Mouse (Mus musculus): ENCODE results near the gene B3gnt8. TPM values are rescaled to one million over a fixed set of nuclear protein-coding genes. Genes with fewer than 3 reads are reported as not detected.

The B3gnt8 gene
- total RNA-seq, 2 experiments from 2014 or later, result 3.1 to 6.0 TPM

DNA sequence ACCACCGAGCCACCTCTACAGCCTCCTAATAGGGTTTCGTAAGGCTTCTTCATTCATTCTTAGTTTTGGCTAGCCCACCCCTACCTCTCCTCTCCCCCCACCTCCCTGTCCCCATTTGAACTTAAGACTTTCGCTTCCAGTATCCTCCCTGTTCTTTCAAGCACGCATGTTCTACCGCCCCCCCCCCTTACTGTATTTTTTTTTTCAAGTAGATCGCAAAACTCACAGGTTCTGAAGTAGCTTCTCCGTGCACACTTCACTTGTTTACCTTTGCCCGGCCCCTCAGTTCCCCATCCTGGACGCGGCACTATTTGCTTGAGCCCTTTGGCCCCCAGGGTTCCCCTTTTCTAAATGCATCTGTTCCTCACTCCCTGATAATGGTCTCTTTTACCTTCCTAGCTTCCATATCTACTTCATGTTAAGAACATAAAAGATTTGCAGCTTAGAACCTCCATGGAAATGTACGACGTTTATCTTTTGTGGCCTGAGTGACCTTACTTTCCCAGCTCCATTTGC, 25.8 kb downstream of the B3gnt8 start:
- no peak for DNase-seq
- intact Hi-C loops (cut with DNase I), result no loop called here

DNA sequence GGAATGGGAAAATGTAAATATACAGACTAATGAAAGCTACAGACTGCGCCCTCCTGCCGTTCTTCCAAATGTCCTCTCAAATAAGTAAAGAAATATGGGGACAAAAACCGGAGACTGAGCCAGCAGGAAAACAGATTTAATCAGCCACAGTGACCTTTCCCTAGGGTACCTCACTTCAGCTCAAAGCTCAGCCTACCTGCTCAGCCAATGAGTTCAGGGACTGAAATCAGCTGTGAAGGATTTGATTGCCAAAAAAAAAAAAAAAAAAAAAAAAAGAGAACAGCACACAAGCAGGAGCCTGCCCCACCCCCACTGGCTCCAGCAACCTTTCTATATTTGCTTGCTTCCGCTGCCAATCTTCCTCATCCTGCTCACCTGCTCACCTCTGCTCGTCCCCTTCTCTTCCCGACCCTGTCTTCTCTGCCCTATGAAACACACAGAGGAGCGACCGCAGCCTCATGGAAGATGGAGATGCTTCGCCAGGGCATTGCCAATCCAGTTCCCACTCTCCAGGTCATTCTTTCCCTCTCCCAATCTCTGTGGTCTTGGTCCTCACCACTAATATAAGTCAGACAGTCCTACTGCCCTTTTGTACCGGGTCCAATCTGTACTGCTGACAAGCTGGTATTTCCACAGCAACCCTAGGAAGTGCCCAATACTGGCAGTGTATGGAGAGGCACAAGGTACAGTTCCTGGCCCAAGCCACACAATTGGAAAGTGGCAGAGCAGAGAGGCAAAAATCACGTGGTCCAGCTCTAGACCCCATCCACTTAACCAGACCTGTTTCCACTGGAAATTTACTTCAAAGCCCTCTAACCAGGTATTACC, 29.4 kb downstream of the B3gnt8 start:
- intact Hi-C loops (cut with DNase I), result no loop called here
- DNase-seq, result no peak

DNA sequence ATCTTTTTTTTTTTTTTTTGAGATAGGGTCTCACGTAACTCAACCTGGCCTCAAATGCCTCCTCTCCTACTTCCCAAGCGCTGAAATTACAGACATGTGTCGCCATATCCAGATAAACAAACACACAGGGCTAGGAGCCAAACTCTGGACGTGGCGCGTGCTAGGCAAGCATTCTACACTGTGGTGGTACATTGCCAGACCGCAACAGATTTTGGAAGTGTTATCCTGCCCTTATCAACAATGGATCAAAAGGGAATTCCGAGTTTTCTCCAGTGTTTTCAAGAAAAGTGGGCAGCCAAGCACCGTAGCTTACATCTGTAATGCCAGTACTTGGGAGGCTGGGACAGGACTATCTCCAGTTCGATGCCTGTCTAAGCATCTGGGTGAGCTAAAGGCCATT, 31.3 kb downstream of the B3gnt8 start:
- intact Hi-C loops (cut with DNase I), result loop anchor here (2.0 kb wide), 1 partner anchor 31 kb away; the partner anchor contains the start of gene B3gnt8
- no peak for DNase-seq

DNA sequence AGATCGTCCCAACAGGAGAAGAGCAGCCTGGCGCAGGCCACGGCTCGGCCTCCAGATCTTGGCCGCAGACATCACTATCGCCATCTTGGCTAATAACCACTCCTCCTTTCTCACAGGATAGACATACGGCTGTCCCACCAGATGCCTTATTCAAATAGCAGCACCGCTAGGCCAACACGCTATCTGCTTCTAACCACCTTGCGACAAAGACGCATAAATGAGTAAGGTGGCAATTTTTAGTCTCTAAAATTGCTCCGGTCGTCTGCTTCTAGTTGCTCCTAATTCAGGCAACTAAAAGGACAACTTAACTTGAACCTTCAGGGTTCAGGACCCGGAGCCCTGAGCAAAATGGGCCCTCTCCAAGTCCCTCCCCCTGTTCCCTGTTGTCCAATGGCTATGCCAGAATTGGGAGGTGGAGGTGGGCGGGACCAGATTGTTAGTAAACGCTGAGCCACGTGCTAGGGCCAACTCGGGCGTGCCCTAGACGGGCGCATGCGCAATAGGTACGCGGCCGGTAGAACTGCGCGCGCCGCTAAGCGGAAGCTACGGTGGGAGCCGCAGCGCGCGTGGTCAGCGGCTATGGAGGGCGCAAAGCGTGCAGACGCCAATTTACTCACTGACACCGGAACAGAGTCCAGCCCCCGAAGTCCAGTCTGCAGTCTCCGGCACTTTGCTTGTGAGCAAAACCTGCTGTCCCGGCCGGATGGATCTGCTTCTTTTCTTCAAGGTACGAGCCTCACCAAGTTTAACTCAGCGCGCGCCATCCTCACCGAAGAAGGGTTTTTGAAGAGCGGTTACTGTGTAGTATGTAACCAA, 32.4 kb downstream of the B3gnt8 start, which contains the start of the genes Bckdha and Exosc5:
TSS of gene Bckdha (minus strand) at position 325 of the 816 bp plus-strand sequence.
TSS of gene Exosc5 (plus strand) at position 508 of the 816 bp plus-strand sequence.
- intact Hi-C loops (cut with DNase I), result loop anchor here (2.0 kb wide), 1 partner anchor 32 kb away; the partner anchor contains the start of gene B3gnt8
- peak; percentile 100 for DNase-seq

DNA sequence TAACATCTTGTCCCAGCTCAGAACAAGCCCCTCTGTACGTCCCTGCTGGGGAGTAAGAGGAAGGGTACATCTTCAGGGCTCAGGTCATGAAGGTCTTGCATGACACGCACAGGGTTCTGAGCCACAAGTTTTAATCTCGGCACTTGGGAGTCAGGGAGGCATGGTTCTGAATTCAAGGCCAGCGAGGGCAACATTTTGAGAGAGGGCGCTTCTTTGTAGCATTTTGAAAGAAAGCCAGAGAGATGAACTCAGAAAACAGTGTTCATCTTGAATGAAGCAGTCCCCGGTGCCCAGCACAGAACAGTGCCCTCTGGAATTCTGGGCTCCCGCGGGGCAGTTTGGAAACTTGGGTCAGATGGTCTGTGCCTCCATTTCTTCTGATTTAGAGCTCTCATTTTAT, 39.9 kb downstream of the B3gnt8 start:
- DNase-seq, result no peak
- intact Hi-C loops (cut with DNase I), result no loop called here

DNA sequence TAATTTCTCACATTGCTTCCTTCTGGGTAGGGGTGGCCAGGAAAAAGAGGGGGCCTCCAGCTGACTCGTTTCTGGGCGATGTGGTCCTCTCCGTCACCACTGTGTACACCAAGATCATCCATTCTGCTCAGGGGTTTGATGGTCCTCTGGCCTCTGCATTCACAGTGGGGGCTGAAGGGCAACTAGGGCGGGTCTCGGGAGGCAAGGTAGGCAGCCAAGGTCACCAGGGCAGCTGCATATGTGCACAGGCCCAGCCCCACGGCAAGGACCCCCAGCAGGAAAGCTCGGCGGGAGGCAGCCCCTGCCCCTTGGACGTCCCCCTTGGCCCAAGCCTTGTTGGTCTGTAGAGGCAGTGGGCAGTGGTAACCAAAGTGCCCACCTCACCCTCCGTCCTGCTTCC, 42.7 kb downstream of the B3gnt8 start:
- DNase-seq, result no peak
- intact Hi-C loops (cut with DNase I), result no loop called here

DNA sequence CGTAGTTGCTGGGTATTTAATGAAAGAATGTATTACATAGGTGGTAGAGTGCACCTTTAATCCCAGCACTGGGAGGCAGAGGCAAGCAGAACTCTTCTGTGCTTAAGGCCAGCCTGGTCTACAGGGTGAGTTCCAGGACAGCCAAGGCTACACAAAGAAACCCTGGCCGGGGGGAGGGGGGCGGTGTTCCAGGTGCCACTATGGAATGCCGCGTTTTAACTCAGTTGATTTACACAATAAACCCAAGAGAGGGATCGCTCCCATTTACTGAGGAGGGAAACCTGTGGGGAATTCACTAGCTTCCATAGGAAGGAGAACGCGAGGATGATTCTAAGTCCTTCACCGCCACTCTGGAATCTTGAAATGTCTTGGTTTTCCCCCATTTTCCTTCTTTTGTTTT, 43.2 kb downstream of the B3gnt8 start:
- DNase-seq, result no peak
- intact Hi-C loops (cut with DNase I), result no loop called here

DNA sequence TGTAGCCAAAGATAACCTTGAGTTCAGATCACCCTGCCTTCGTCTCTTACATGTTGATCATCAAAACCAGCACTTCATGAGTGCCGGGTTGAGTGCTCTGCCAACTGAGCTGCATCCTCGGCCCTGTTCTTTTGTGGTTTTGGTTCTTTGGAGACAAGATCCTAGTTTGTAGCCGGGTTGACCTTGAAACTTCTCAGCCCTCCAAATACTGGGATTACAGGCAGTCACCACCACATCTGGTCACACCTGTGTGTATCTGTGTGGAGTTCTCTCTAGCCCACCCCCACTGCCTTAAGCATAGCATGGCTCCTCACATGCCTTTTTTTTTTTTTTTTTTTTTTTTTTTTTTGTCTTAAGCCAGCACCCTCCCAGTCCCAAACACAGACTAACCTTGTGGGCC, 43.6 kb downstream of the B3gnt8 start:
- intact Hi-C loops (cut with DNase I), result no loop called here
- no peak for DNase-seq

DNA sequence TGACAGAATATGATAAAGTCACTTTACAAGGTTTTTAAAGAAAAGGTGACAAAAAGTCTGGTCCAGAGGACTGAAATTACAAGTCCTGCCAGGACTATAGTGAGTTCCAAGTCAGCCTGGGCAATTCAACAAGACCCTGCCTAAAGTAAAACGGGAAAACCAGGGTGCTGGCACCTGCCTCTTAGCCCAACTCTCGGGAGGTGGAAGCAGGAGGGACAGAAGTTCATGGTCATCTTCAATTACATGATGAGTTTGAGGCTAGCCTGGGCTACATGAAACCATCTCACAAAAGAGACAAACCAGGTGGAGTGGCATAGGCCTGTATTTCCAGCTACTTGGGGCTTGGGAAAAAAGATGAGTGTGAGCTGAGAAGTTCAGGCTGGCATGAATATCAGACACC, 45.2 kb downstream of the B3gnt8 start:
- no peak for DNase-seq
- intact Hi-C loops (cut with DNase I), result no loop called here

DNA sequence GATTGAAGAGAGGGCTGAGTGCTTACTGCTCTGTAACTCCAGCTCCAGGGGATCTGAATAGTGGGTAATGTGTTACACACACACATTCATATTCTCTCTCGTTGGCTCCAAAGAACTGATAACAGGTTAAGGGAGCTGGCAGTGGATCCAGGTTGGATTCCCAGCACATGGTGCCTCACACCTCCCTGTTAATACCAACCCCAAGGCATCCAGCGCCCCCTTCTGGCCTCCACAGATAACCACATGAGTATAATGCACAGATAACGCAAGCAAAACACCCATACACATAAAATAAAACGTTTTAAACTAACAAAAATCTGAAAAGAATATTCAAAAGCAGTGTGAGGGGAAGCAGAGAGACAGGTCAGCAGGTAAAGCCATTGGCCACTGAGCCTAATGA, 46.0 kb downstream of the B3gnt8 start:
- intact Hi-C loops (cut with DNase I), result no loop called here
- no peak for DNase-seq

DNA sequence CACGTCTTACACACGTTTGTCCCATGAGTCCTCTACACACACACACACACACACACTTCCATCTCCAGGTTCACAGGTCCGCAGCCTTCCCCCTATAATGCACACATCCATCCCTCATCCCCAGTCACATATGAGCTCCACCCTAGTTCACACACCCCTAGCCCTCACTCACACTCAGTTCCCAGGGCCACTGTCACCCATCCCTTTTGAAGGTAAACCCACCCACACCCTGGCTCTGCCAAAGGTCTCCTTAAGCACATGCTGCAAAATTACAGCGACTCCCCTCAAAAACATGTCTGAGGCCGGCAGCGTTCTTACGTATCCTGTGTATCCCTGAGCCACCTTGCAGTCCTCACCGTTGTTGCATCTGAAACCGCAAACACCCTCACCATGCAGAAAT, 47.8 kb downstream of the B3gnt8 start:
- intact Hi-C loops (cut with DNase I), result no loop called here
- no peak for DNase-seq

DNA sequence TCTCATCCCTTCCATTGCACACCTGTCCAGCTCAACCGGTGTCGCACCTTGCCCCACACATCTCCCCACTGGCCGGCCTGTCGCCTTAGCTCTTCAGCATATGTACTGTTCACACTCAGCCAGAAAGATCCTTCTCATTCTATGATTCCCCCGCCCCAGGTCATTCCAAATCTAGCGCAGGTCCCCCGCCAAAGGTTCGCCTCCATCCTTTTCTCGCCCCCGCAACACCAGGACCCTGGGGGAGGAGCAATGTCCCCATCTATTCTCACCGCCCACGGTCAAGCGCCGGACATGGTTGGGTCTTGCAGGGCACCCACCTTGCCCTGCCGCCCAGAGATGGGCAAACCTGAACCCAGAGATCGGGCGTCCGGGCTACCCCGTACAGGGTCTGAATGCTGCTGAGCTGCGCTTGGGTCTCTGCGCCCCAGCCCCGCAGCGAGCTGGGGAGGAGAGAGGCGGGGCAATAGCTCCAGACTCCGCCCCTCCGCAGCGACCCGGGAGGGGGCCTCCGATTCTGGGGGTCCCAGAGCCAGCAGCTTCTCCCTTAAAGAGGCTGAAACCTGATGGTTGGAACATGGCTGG, 48.4 kb downstream of the B3gnt8 start, which contains the start of gene Tmem91:
TSS of gene Tmem91 (minus strand) at position 448 of the 582 bp plus-strand sequence.
- DNase-seq, result no peak
- intact Hi-C loops (cut with DNase I), result no loop called here

DNA sequence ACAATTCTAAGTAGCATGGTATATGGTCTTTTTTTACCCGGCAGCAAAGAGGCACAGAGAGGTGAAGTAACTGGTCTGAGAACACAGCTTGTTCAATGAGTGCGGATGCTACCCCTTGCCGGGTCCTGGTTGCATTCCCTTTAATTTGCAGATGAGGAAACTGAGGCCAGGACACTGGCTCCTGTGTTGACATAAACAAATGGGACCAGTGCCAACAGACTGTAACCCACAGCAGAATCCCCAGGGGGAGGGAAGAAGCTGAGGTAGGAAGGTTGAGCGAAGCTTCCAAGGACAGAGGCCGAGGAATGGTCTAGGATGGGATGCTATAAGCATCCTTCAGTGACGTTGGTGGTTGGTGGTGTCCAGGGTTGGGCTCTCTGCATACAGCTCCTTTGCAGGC, 49.0 kb downstream of the B3gnt8 start:
- intact Hi-C loops (cut with DNase I), result no loop called here
- no peak for DNase-seq

DNA sequence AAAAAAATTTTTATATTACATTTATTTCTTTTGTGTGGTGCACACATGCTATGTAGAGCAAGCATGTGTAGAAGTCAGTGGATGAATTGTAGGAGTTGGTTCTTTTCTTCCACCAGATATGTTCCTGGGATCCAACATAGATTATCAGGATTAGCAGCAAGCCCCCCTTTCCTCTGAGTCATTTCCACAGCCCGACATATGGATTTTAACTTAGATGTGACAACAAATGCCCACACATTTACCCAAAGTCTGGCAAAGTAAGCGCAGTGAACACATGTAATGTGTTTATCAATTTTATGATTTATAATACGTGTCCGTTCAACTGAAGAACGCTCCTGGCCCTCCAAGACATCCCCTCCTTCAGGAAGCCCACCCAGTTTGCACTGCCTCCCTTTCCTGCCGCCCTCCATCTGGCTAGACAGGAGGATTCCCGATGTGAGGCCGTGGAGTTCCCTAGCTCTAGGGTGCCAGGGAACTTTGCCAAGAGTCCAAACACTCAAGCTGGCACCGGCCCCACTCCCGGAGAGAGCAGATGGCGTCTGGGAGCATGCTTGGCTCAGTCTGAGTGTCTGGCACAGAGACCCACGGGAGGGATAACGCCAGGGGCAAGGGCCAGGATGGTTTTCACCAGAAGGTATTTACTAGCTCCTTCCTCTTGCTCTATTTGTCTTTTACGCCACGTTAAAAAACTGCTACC, 49.8 kb downstream of the B3gnt8 start:
- peak; percentile 92 to 93 for DNase-seq
- intact Hi-C loops (cut with DNase I), result no loop called here

DNA sequence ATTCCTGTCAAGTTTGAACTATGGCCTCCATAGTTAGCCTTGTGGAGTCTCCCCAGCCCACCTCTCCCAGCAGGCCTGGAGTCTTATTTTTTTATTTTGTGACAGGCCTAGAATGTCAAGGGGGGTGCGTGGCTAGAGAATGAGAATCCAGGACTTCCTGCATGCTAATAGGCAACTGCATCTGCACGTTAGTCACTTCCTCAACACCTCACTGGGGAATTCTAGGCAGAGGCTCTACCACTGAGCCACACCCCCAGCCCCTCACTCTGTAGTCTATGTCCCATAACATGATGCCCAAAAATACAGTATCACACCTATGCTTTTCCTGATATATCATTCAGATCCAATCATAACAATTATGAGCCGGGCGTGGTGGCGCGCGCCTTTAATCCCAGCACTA, 50.6 kb downstream of the B3gnt8 start:
- intact Hi-C loops (cut with DNase I), result no loop called here
- no peak for DNase-seq

DNA sequence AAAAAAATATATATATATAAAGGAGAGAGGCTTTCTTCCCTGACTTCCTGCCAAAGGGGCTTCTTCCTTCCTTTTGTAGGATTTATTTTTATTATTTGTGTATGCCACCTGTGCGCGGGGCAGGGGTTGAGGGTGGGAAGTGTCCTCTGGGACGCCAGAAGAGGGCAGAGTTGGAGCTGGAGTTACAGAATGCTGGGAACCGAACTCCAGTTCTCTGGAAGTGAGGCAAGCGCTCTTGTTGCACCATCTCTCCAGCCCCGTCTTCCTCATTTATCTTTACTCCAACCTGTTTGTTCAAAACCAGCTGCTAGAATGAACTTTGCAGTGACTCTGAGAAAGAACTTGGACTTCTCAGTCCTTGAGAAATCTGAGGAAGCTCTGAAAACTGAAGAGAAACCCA, 53.5 kb downstream of the B3gnt8 start:
- intact Hi-C loops (cut with DNase I), result loop anchor here (2.0 kb wide), 1 partner anchor 75 kb away; the partner anchor contains the start of gene Hnrnpul1
- DNase-seq, result peak; percentile 23 to 27

DNA sequence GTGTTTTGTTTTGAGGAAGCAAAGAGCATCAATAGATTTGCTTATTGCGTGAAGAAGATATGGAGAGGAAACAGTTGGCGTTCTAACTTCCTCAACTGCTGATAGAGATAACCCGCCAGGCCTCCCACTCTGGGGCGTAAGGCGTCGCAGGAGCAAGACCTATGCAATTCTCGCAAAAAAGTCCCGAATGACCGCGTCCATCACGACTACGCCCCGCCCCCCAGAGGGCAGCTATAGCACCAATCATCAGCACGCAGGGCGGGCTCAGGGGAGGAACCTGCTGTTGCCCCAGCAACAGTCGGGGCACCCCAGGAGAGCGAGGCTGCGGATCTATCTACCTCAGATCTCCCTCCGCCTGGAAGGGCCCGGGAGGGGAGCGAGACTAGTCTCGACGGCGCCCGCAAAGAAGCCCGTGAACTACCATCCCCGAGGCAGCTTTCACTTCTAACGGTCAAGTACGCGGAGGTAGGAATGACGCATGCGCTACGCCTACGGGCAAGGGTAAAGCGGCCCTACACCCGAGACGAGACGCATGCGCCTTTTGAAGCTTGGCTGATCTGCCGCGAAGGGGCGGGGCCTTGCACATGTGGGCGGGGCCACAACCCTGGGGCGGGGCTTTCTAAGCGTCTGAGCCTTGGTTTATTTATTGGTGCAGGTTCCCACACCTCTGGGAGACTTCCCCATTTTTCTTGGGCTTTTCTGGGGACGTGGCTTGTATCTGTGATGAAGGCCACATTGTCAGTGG, 54.2 kb downstream of the B3gnt8 start, which contains the start of gene B9d2:
TSS of gene B9d2 (plus strand) at position 267 of the 745 bp plus-strand sequence.
- intact Hi-C loops (cut with DNase I), result loop anchor here (2.0 kb wide), 1 partner anchor 74 kb away; the partner anchor contains the start of gene Hnrnpul1
- DNase-seq, result peak; percentile 97 to 98

DNA sequence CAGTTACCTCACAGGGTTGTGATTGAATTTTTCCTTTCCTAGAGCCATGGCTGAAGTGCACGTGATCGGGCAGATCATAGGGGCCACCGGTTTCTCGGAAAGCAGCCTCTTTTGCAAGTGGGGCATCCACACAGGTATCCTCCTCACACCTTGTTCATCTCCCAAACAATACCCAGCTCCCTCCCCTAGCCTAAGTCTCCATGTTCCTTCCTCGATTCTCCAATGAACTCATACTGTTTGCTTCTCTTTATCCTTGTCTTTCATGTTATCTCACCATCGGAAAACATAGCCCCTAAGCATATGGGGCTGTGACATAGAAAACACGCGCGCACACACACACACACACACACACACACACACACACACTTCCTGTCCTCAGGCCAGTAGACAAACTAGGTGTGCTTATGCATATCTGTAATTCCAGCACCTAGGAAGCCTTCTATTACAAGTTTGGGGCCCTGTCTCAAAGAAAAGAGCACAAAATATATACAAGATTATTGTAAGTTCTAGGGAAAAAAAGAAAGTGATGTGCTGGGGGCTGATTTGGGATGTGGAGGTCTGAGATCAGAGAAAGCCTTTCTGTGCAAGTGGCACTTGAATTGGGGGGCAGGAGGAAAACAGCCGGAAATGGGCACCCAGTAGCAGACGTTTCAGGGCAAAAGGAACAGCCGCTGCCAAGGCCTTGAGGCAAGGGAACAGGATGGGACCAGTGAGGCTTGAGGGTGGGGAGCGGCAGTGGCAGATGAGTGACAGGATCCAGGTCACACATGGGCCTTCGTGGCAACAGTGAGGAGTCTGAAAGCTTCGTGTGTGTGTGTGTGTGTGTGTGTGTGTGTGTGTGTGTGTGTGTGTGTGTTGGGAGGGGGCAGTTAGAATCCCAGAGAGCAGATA, 55.1 kb downstream of the B3gnt8 start:
- intact Hi-C loops (cut with DNase I), result loop anchor here (2.0 kb wide), 1 partner anchor 73 kb away; the partner anchor contains the start of gene Hnrnpul1
- no peak for DNase-seq

All from heart, postnatal 10 days (tissue).